Mouse (Mus musculus) left cerebral cortex, adult 18-20 months (tissue): ENCODE data around the gene Dyrk1a. TPM values are rescaled to one million over a fixed set of nuclear protein-coding genes. Genes with fewer than 3 reads are reported as not detected.

Experiments
- DNase-seq, 2 experiments: peaks; one replicate each; pipeline ENCODE4 v3.0.0; 2021 to 2022; ENCODE audit warnings: low spot score in 2 of 2, mixed read lengths in 1 of 2
- total RNA-seq, 2 experiments: library from RNA; stranded (reverse); gene quantifications; 2 replicates each; pipeline ENCODE4 v1.2.3; 2021

Gene Dyrk1a
- total RNA-seq, 2 experiments from 2014 or later = 94.8 to 96.3 TPM

- no peak for DNase-seq
Observed at GRCm38 (mm10) chr16:94556228-94556627, 13.6 kb upstream of the Dyrk1a start.

GRCm38 (mm10) chr16:94559282-94559681 lies 10.5 kb upstream of the Dyrk1a start:
- DNase-seq = no peak

GRCm38 (mm10) chr16:94559782-94560181 lies 10.0 kb upstream of the Dyrk1a start:
- no peak for DNase-seq

DNA sequence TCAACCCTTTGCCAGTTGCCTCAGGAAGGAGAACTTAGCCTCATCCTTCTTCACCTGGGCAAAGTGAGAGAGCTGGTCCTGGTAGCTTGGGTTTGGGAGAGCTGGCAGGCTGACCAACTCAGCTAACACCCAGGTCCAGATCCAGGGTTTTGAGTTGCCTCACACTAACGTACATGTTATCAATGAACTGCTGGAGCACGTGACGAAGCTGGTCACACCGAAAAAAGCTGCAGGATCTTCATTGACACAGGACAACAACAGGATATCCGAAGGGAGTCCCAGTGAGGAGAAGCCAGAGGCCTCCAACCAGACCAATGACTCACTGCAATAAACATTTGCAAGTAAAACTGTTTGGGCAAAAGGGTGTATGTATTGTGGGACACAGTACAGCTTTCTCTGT lies 9.2 kb upstream of the Dyrk1a start:
- DNase-seq = no peak

- no peak for DNase-seq
Observed at GRCm38 (mm10) chr16:94566124-94566523, 3.7 kb upstream of the Dyrk1a start.

DNA sequence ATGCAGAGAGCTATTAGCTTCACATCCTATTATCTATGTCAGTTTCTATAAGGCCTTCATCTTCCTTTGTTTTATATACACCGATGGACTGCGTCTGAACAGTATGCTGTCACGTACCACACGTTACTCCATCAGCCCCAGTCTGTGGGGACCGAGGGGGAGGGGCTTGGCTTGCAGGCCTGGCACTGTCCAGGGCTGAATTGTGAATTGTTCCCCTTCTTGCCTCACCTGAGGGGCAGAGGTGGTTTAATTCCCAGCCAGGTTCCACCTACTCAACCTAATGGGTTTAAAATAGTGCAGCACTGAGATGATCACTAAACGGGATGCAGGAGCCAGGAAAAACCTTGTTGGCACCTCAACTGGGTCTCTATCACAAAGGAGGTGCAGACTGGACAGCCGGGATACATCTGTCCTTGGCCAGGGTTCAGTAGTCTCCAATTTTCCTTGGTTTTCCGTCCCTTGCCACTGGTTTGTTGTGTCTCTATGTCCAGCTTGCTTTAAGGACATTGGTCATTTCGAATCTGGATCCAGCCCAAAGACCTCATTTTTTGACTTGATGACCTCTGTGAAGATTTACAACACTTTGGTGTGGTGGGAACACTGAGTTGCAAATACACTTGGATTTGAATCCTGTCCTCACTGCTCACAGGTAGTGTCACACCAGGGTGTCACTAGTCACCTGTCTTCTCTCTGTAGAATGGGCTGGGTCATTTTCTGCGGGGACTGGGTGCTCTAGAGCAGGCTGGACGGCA lies 2.8 kb upstream of the Dyrk1a start:
- DNase-seq = no peak

DNA sequence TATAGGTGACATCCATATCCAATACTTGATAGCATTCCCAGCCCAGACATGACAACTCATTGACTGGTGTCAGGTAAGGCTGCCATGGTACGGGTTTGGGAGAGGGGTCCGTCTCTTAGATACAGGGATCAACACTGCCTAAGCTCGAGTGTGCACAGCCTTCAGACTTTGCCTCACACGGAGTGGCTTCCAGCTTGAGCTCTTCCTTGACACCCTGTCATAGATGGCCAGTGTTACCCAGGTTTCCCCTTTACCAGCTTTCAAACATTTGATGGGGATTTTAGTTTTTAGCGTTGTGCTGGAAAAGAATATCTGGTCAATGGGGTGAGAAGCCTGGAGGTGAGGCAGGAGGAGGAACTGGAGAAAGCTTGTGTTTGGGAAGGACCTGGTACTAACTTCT lies 2.1 kb upstream of the Dyrk1a start:
- DNase-seq = no peak

DNA sequence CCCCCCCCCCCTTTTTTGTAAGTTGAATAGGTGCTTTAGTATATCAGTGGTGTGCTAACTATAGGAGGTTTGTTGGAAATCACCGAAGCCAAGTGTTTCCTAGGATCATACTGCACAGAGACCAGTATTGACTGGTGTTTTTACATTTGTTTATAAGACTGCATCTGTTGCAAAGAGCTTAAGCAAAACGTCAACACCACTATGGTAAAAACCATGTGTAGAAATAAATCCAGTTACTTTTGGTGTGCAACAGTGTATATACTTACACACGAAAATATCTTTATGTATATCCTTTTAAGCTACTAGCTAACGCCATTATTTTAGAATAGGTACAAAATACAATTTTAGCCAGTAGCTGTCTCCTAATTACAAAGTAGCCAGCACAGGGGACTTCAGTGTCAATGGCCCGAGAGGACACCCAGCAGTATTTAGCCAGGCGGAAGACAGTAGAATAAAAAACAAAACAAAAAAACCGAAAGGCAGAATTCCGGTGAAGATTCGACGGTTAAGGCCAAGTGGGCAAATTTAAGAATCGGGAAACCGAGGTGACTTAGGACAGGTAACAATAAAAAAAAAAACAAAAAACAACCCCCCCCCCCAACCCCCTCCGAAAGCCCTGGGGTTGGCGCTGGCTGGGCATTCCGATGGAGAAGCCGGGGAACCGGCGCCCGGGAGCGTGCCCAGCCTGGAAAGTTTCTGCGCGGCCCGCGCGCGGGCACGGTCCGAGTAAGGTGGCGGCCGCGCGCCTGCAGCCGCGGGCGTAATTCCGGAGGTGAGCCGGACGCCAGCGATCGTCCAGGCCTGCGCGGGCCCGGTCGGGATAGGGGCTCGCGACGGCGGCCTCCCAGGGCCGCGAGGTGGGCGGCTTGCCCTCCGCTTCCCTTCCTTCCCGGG lies 1.2 kb upstream of the Dyrk1a start:
- DNase-seq = peak in 1 of 2 experiments; percentile 58

- DNase-seq = peak; percentile 40 to 57
Observed at GRCm38 (mm10) chr16:94570361-94571041, 691 bp downstream of the Dyrk1a start.

DNA sequence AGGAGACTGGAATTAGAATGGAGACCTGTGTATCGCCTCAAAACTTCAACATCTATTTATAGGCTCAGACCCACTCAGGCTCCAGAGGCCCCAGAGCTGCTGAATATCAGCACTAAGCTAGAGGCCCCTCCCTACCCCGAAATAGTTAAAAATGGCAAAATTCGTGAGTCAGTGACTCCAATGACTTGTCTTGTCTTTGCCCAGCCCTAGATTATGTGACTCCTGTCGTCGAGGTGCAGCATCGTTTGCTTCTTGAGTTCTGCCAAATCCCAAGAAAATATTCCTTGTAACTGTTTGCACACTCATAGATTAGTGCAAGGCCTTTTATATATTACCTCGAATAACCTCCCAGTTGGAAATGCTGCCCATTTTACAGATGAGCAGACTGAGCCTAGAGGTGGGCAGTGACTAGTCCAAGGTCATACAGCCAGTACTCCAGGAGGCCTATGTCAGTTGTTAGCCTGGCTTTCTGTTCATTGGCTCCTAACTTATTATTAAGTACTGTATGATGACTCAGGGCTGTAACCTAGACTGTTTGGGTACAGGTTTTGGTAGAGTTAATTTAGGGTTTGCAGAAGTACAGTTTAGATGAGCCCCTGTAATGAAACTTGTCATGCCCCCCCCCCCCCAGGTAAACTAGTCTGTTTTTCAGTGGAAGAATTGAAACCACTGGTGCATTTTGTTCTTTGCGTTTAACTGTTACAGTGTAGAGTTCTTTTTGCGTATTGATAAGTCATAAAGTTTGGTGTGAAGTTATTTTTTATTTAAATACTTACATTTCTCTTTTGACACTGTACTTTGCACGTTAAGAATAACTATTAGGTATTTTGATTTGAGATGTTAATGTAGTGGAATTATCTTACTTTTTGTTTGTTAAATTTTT lies 1.5 kb downstream of the Dyrk1a start:
- no peak for DNase-seq

DNA sequence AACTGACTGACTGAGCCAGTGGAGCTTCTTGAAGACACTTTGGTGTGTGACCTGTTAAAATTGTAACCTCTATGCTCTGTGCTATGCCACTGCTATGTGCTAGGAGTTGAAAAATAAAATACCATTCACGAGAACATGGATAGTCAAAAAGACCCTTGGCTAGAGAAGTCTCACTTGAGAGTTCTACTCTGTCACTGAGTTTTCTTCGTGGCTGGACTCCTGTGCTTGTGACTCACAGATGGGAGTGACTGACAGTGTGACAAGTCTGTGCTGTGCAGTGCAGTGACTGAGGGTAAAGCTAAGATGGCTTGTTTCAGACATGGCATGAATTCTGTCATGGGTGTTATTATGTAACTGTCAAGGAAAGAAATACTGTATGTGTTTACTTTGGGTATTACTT lies 2.6 kb downstream of the Dyrk1a start:
- DNase-seq = no peak

DNA sequence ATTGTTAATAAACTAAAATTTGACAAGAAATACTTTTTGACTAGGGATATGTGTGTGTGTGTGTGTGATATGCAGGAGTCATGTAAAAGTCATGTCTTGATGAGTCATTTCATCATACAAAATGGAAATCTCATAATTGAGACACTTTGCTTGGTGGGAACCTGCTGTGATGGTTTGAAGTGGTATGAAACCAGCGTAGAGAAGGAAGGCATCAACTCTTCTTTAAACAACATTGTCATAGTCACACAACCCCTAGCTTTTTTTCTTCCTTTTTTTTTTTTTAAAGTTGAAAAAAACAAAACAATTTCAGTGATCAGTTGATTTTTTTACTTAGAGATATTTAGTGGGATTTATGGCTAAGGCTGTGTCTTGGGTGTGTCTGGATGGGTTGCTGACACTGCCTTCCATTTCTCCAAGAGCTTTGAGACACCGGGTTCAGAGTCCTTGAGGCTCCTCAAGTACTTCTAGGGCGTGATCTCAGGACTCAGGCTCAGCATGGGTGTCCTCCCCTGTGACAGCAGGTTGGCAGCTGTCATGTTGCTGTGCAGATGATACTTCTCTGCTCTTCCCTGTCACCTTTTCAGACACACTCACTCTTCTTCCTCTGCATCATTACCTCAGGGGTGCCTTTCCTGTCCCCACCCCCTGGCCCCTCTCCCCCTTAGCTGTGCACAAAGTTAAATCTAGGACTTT lies 4.4 kb downstream of the Dyrk1a start:
- no peak for DNase-seq

- no peak for DNase-seq
Observed at GRCm38 (mm10) chr16:94574718-94575094, 4.9 kb downstream of the Dyrk1a start.

DNA sequence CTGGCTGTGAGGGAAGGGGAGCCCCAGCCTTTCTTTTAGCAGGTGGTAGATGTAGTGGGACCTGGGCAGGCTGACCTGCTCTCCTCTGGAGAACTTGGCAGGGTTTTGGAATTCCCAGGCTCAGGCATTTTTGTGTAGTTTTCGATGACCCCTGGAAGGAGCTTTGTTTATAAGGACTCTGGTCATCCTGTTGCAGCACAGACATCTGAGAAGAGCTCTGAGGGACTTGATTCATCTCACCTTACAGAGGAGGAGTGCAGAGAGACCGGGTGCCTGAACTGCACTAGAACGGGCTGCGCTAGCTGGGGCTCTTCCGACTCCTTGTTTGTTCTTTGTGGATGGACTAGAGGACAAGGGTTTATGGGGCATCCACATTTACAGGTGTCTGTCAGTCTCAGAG lies 5.9 kb downstream of the Dyrk1a start:
- no peak for DNase-seq

- no peak for DNase-seq
Observed at GRCm38 (mm10) chr16:94579348-94579747, 9.5 kb downstream of the Dyrk1a start.

- no peak for DNase-seq
Observed at GRCm38 (mm10) chr16:94580844-94581405, 11.1 kb downstream of the Dyrk1a start.

- DNase-seq = no peak
Observed at GRCm38 (mm10) chr16:94586349-94586990, 16.7 kb downstream of the Dyrk1a start.

DNA sequence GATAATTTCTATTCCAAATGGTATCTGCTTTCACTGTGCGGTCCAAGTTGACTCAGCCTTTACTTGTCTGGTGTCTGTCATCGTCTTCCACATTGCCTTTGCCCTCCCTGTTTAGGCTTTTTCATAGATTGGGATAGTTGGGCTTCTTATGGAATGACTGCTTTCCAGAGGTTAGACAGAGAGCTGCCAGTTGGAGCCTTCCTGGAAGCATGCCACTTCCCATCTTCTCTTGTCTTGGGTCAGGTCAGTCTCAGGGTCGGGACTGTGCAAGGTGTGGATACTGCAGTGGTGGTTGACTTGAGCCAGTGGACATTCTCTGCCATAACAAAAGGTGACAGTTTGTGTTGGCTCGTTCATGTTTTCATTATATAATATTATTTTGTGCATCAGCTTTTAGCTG lies 17.7 kb downstream of the Dyrk1a start:
- no peak for DNase-seq

GRCm38 (mm10) chr16:94588171-94588570 lies 18.4 kb downstream of the Dyrk1a start:
- no peak for DNase-seq
